8 mouse cellular contexts compared by ENCODE assay signal in genomic region chr6:24664867-24665458, GRCm38 (mm10). TPM values are rescaled to one million over a fixed set of nuclear protein-coding genes. Genes with fewer than 3 reads are reported as not detected.
DNase-seq lines count a peak whose midpoint lies in the region; ATAC-seq lines count a peak whose summit lies in the region.

Gene Wasl (minus strand): TSS chr6:24665009.

- no peaks in the 10 kb centered on the region for H3K36me3 ChIP-seq in hindbrain, embryonic 12.5 days

- H3K27ac ChIP-seq in hindbrain, embryonic 12.5 days = peak within 1 kb of the TSS; percentile 95

- ATAC-seq in hindbrain, embryonic 12.5 days (ENCODE audit: low FRiP score) = peak; percentile 99

- peak within 1 kb of the TSS; percentile 89 for H3K4me2 ChIP-seq in hindbrain, embryonic 12.5 days (replicated peaks)

- no peaks in the 10 kb centered on the region for H3K27me3 ChIP-seq in hindbrain, embryonic 12.5 days

- WGBS in hindbrain, embryonic 12.5 days = under 1% methylated on average over 54 of the region's 63 CpGs

- no peaks in the 10 kb centered on the region for H3K9me3 ChIP-seq in hindbrain, embryonic 12.5 days (replicated peaks)

- H3K4me3 ChIP-seq in hindbrain, embryonic 12.5 days = peak within 1 kb of the TSS; percentile 99

- peak; percentile 99 for DNase-seq in NIH3T3 (ENCODE audit: low read depth)
- peak; percentile 99 to 100 for DNase-seq in cerebellum, postnatal 10 days
- DNase-seq in frontal cortex, postnatal 10 days (ENCODE audit: low spot score in 2 of 2) = peak; percentile 99
- peak; percentile 98 to 99 for DNase-seq in layer of hippocampus, postnatal 14 days (ENCODE audit: low spot score in 2 of 2)
- DNase-seq in lung, postnatal 14 days = peak; percentile 98
- DNase-seq in retina, adult 2 months (ENCODE audit: low read depth, low spot score) = peak; percentile 95
- peak; percentile 99 for DNase-seq in thymus, postnatal 36 days

- peak within 1 kb of the TSS; percentile 98 for H3K9ac ChIP-seq in hindbrain, embryonic 12.5 days

- H3K4me1 ChIP-seq in hindbrain, embryonic 12.5 days = peaks cover 8% of the 10 kb centered on the region

RNA-seq across cellular contexts. Expression of gene Wasl, which starts in this region (rescaled TPM):
- polyA plus RNA-seq in hindbrain, embryonic 12.5 days (2016; fragmentation: Nextera tagmentation; extraction: Ambion mirVana) = 78.9 and 82.3 TPM in 2 replicates
- total RNA-seq in layer of hippocampus, postnatal 14 days (2021) = 100 to 1,000 TPM; 102 to 112 TPM

Comparison
In these comparisons a context has a peak if more than half of its experiments do, and no peak if none do; other contexts are left out.
1. Peak in every context shown above with its lines: DNase-seq, ATAC-seq, H3K4me3 ChIP-seq and H3K27ac ChIP-seq.